Mouse (Mus musculus): Measurements from ENCODE around the gene Ddc.

GRCm38 (mm10) chr11:11831940-11832754, 65.8 kb downstream of the Ddc start:
- TF ChIP-seq GATA2 (IDR thresholded peaks at IDR 0.05; ENCODE audit: borderline replicate concordance, low read depth, low read length) (no peak), CTCF (IDR thresholded peaks at IDR 0.05; ENCODE audit: low read depth, low read length) (no peak)
